Mouse (Mus musculus): Measurements from ENCODE around the gene Rad9b. TPM values are rescaled to one million over a fixed set of nuclear protein-coding genes. Genes with fewer than 3 reads are reported as not detected.

Gene Rad9b
- polyA plus RNA-seq, 1 experiment from 2014 or later = 17.1 TPM

DNA sequence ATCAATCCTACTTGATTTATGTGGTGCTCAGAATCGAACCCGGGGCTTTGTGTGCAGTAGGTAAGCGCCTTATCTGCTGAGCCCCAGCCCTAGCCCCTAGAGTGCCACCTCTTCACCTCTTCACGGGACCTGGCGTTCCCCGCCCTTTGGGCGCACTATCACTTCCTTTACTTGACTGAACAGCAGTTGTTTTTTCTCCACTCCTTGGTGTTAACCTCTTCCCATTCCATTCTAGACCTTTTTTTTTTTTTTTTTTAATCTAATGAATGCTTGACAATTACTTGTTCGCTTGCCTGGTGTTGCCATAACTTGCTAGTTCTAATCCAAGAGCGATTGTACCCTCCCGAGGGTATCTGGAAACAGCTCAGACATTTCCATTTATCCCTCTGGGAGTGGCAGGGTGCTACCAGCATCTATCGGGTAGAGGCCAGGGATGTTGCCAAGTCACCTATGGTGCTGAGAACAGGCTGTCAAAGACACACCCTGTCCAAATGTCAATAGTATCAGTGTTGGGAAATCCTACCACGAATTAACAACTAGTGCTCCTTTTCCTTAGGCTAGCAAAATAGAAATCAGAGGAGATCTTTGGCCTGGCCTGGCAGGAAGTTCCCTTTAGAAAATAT lies 74.1 kb downstream of the Rad9b start:
- H3K4me1 ChIP-seq = peaks cover 15% of the 10 kb centered on the region
- no peak for ATAC-seq (ENCODE audit: insufficient number of reproducible peaks, insufficient read depth, low FRiP score, low TSS enrichment, low read depth)
- H3K9me3 ChIP-seq = no peaks in the 10 kb centered on the region
- H3K4me3 ChIP-seq = no peak overlapping the region
- no peaks in the 10 kb centered on the region for H3K27me3 ChIP-seq
- no peaks in the 10 kb centered on the region for H3K36me3 ChIP-seq
- 77% methylated on average over 12 of the region's 12 CpGs for WGBS
- H3K27ac ChIP-seq = no peak overlapping the region
- no peak overlapping the region for H3K9ac ChIP-seq
- no peak overlapping the region for H3K4me2 ChIP-seq

DNA sequence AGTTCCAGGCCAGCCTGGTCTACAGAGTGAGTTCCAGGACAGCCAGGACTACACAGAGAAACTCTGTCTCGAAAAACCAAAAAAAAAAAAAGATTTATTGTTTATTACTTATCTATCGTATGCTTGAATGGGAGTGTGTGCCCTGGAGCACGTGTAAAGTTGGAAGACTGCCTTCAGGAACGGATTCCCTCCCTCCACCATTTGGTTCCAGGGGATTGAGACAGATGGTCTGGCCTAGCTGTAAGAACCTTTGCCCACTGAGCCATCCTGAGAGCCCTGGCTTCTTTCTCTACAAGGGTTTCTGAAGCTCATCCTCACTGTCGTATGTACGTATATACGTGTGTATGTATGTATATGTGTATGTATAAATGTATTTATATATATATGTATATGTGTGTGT lies 75.1 kb downstream of the Rad9b start:
- no peaks in the 10 kb centered on the region for H3K27me3 ChIP-seq

DNA sequence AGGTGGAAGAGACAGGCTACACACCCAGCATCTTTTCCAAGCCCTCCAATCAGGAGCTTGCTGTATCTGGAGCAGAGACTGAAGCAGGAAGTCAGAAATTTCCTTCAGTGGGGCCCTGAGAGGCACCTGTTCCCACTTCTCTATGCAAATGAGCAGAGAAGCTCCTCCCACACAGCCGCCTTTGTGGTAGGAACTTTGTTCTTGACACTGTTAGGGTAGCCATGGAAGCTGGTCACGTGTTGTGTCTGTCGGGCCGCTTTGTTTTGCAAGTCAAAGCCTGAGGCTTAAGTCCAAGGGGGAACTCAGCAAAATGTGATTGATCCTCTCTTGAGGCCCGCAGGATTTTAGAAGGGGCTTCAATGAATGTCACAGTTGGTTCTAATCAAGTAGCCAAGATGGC lies 79.2 kb downstream of the Rad9b start:
- no peaks in the 10 kb centered on the region for H3K36me3 ChIP-seq
- H3K27ac ChIP-seq = no peak overlapping the region
- no peak for ATAC-seq (ENCODE audit: insufficient number of reproducible peaks, insufficient read depth, low FRiP score, low TSS enrichment, low read depth)
- no peaks in the 10 kb centered on the region for H3K27me3 ChIP-seq
- H3K9ac ChIP-seq = no peak overlapping the region
- H3K4me2 ChIP-seq = no peak overlapping the region
- no peak overlapping the region for H3K4me3 ChIP-seq
- H3K4me1 ChIP-seq = peaks cover 6% of the 10 kb centered on the region; the same call in 1 of the 2 replicates
- no peaks in the 10 kb centered on the region for H3K9me3 ChIP-seq
- 19% methylated on average over 5 of the region's 5 CpGs for WGBS

More for the DNA sequence above, 75.1 kb downstream of the Rad9b start:
- 87% methylated on average over 7 of the region's 7 CpGs for WGBS
- H3K9me3 ChIP-seq = no peaks in the 10 kb centered on the region
- peaks cover 20% of the 10 kb centered on the region for H3K4me1 ChIP-seq
- H3K27ac ChIP-seq = no peak overlapping the region
- no peak overlapping the region for H3K9ac ChIP-seq
- no peak overlapping the region for H3K4me3 ChIP-seq
- no peaks in the 10 kb centered on the region for H3K36me3 ChIP-seq
- no peak for ATAC-seq (ENCODE audit: insufficient number of reproducible peaks, insufficient read depth, low FRiP score, low TSS enrichment, low read depth)
- no peak overlapping the region for H3K4me2 ChIP-seq

Other genes starting within 250 kb of the Rad9b start
- not detected in 2 replicates for gene Ccdc63, start 213.4 kb downstream of the Rad9b start, polyA plus RNA-seq (2015; fragmentation: Nextera tagmentation; extraction: Ambion mirVana)
- gene Ppp1cc, start 196.0 kb downstream of the Rad9b start, polyA plus RNA-seq (2015; fragmentation: Nextera tagmentation; extraction: Ambion mirVana) = 237 and 249 TPM in 2 replicates
- gene Hvcn1, start 147.4 kb downstream of the Rad9b start, polyA plus RNA-seq (2015; fragmentation: Nextera tagmentation; extraction: Ambion mirVana) = 8.6 and 10.0 TPM in 2 replicates
- 5.0 and 8.0 TPM in 2 replicates for gene Tctn1, start 89.8 kb downstream of the Rad9b start, polyA plus RNA-seq (2015; fragmentation: Nextera tagmentation; extraction: Ambion mirVana)
- 9.2 TPM in 2 replicates for gene Pptc7, start 69.9 kb downstream of the Rad9b start, polyA plus RNA-seq (2015; fragmentation: Nextera tagmentation; extraction: Ambion mirVana)
- 191 and 192 TPM in 2 replicates for gene Vps29, start 136 bp upstream of the Rad9b start, polyA plus RNA-seq (2015; fragmentation: Nextera tagmentation; extraction: Ambion mirVana)
- gene Gpn3, start 17.6 kb upstream of the Rad9b start, polyA plus RNA-seq (2015; fragmentation: Nextera tagmentation; extraction: Ambion mirVana) = 77.6 and 85.1 TPM in 2 replicates
- 85.9 and 86.9 TPM in 2 replicates for gene Fam216a, start 18.1 kb upstream of the Rad9b start, polyA plus RNA-seq (2015; fragmentation: Nextera tagmentation; extraction: Ambion mirVana)
- gene Arpc3, start 37.6 kb upstream of the Rad9b start, polyA plus RNA-seq (2015; fragmentation: Nextera tagmentation; extraction: Ambion mirVana) = 109 and 128 TPM in 2 replicates
- 54.5 and 55.6 TPM in 2 replicates for gene Anapc7, start 67.5 kb upstream of the Rad9b start, polyA plus RNA-seq (2015; fragmentation: Nextera tagmentation; extraction: Ambion mirVana)
- gene Atp2a2, start 148.0 kb upstream of the Rad9b start, polyA plus RNA-seq (2015; fragmentation: Nextera tagmentation; extraction: Ambion mirVana) = 26.8 and 28.3 TPM in 2 replicates